Mouse (Mus musculus) kidney, postnatal 4 days (tissue): ENCODE data around the gene Gm28897.
"Not testable (repeated sequence)": the region's sequence is repeated elsewhere in the genome, so short reads cannot be mapped to it uniquely, and the experiment has no call there.

Source experiments
- DNase-seq, 2 experiments: peaks; one replicate each; pipeline ENCODE4 v3.0.0; 2021; ENCODE audit warnings: mixed read lengths in 2 of 2

Gm28897 gene

DNA sequence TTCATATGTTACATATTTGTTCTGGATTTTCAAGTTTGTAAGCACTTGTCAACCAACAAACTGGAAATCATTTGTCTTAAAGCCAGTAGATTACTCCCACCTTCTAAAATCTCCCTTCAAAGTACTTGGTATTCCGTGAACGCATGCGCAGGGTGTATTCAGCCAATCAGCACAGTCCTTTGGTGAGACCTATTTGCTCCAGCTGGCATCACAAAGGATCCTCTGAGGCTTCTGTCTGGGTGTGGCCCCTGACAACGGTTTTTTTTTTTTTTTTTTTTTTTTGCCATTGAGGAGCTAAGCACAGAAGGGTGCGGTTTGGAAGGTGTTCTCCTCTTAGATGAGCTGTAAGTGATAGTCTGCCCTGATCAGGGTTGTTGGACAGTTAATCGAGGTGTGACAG, at the start of gene Gm28897:
Gene Gm28897, plus strand, starts transcription at position 301 of the 400 bp plus-strand sequence.
- not testable (repeated sequence) for DNase-seq
